Mouse (Mus musculus) CH12.LX (cell line): ENCODE data around the gene Rpl12.

Experiments used
- BHLHE40 ChIP-seq: IDR thresholded peaks from 2 replicates; pipeline ENCODE4 v1.6.1; 2011; ENCODE audit warnings: mild to moderate bottlenecking, low read depth, low read length, improper control_type of control experiment
- CHD2 ChIP-seq: IDR thresholded peaks from 2 replicates; pipeline ENCODE4 v1.6.1; 2011; ENCODE audit warnings: low read length, improper control_type of control experiment
- CTCF ChIP-seq, 2 experiments: IDR thresholded peaks in 1 of 2; conservative IDR thresholded peaks in 1 of 2; 2 replicates each; pipeline ENCODE4 v1.5.1; 2011 to 2012; ENCODE audit warnings: low read depth in 2 of 2, low read length in 2 of 2, improper control_type of control experiment in 1 of 2, inconsistent platforms in 1 of 2, mild to moderate bottlenecking in 1 of 2, moderate library complexity in 1 of 2
- ETS1 ChIP-seq: conservative IDR thresholded peaks from 2 replicates; pipeline ENCODE4 v1.6.1; 2012; ENCODE audit warnings: low read depth, mild to moderate bottlenecking, inconsistent platforms, low read length, improper control_type of control experiment, moderate library complexity
- MAFK ChIP-seq: IDR thresholded peaks from 2 replicates; pipeline ENCODE4 v1.6.1; 2011; ENCODE audit warnings: low read length, improper control_type of control experiment; ENCODE audit not compliant: insufficient replicate concordance
- MAX ChIP-seq: IDR thresholded peaks from 2 replicates; pipeline ENCODE4 v1.6.1; 2011; ENCODE audit warnings: low read length, improper control_type of control experiment
- POLR2A ChIP-seq: IDR thresholded peaks from 2 replicates; pipeline ENCODE4 v1.6.1; 2011; ENCODE audit warnings: low read depth, mild to moderate bottlenecking, improper control_type of control experiment, low read length
- USF1 ChIP-seq: IDR thresholded peaks from 2 replicates; pipeline ENCODE4 v1.6.1; 2014; ENCODE audit warnings: low read depth, mild to moderate bottlenecking, inconsistent platforms, low read length, improper control_type of control experiment
- USF2 ChIP-seq: conservative IDR thresholded peaks from 2 replicates; pipeline ENCODE4 v1.6.1; 2011; ENCODE audit warnings: low read depth, low read length, improper control_type of control experiment
- ZKSCAN1 ChIP-seq: IDR thresholded peaks from 2 replicates; pipeline ENCODE4 v1.6.1; 2012; ENCODE audit warnings: low read depth, inconsistent platforms, low read length, improper control_type of control experiment, borderline replicate concordance
- ZNF384 ChIP-seq: IDR thresholded peaks from 2 replicates; pipeline ENCODE4 v1.6.1; 2012; ENCODE audit warnings: low read depth, low read length, improper control_type of control experiment, inconsistent platforms

DNA sequence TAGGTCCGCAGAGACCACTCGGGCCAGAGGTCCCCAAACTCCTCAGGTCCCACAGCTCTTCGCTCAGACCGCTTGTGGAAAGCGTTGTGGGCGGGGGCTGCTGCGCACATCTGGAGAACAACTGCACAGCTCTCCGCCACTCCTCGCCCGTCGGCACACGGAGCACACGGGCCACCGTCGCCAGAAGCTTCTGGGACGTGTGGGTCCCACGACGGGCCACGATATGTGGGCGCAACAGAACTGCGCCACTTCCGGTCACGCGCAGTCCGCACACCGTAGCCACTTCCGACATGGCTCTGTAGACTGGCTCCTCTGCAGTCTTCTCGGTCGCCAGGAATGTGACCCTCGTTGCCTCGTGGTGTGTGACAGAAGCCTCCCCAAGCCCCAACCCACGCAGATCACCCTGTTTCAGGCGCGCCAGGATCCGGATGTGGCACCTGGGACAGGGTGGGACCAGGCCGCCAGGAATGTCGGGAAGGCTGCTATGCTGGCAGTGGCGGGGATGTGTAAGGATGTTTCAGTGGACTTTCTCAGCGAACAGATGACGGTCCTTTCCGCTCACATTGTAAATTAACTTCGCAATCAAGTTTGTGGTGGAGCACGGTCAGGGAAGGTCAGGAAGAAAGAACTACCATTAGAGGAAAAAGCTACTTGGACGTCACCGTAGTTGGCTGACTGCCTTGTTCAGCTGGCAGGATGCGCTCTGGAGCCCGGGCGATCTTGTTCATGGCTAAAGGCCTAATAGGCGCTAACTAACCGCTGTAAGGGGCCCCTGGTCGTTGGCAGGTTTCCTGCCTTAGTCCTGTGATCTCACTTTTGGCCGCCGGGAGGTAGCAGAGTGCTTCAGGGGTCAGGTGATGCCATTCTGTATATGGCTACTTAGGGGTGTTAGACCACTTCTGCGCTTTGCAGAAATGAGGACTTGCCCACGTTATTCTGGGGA lies 5.6 kb downstream of the Rpl12 start:
- peak; percentile 92 for TF ChIP-seq POLR2A
- no peak for TF ChIP-seq ZKSCAN1
- peak; percentile 31 to 71; a peak in 2 of 4 replicates for TF ChIP-seq CTCF (conservative IDR thresholded peaks at IDR 0.05 in 1 of 2, IDR thresholded peaks at IDR 0.05 in 1 of 2; ENCODE audit: low read depth in 2 of 2, low read length in 2 of 2)
- no peak for TF ChIP-seq MAFK
- TF ChIP-seq CHD2, result peak; percentile 65; the same call in 1 of the 2 replicates
- peak; percentile 94 for TF ChIP-seq MAX
- no peak for TF ChIP-seq ZNF384
- TF ChIP-seq BHLHE40, result peak; percentile 95
- peak; percentile 49 for TF ChIP-seq USF2
- TF ChIP-seq ETS1, result no peak; the same call in 1 of the 2 replicates
- TF ChIP-seq USF1, result peak; percentile 79
